Mouse (Mus musculus): Measurements from ENCODE around the gene Jup. TPM values are rescaled to one million over a fixed set of nuclear protein-coding genes. Genes with fewer than 3 reads are reported as not detected.

Gene Jup
- polyA plus RNA-seq (2011; ENCODE audit: insufficient read length, low read depth, missing spikeins): 61.1 and 82.2 TPM in 2 replicates

DNA sequence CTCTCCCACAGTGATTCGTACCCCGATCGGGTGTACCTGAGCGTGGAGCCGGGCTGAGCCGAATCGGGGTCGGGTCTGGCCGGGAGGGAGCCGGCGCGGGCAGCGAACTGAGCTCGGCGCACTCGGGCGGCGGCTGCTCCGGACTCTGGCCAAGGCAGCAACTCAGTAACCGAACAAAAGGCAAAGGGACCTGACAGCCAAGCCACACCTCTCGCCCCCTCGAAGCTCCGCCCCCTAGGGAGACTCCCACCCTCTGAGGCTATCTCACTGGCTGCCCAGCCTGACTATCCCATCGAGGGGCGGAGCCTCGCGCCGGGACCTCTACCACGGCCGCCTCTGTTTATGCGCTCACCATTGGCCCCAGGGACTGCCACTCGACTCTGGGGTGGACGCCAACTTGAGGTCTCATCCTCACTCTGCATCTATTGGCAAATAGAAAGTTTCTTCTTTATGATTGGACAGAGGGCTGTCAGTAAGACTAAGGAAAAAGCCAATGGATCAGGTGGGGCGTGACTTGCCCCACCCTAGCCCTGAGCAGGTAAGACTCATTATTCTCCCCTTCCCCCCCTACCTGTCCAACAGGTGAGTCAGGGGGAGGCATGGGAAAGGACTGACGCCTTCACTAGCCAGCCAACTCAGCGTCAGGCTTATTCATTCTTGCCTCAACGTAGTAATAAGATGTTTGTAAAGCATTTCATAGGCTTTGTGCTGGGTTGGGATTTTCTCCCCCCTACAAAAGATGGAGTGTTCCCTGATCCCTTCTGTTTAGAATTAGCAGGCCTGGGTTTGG is at the start of gene Jup:
Gene Jup (minus strand): TSS at position 164 of the 790 bp plus-strand sequence.
- peak within 1 kb of the TSS; percentile 60 for H3K27ac ChIP-seq (ENCODE audit: insufficient read depth, low read length)
- TF ChIP-seq POLR2A (IDR thresholded peaks at IDR 0.05; ENCODE audit: low read depth, low read length) (peak; percentile 97), CTCF (IDR thresholded peaks at IDR 0.05; ENCODE audit: borderline replicate concordance, insufficient read depth, low read length) (no peak)
- peak within 1 kb of the TSS; percentile 89 for H3K4me3 ChIP-seq (ENCODE audit: insufficient read depth, low read length)
- peaks cover 9% of the 10 kb centered on the region; the same call in 1 of the 2 replicates for H3K4me1 ChIP-seq (ENCODE audit: control insufficient read depth, insufficient read depth, low read length)

DNA sequence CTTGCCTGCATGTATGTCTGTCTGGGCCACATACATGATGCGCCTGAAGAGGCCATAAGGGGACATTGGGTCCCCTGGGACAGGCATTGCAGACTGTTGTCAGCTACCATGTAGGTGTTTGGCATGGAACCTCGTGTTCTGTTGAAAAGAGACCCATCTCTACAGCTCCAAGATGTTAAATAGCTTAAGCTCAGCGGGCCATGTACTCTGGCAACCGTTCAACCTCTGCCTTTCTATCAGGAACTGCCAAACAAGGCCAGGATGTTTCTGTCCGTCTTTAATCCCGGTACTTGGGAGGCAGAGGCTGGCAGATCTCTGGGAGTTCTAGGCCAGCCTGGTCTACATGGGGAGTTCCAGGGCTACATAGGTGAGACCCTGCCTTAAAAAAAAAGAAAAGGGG is 45.1 kb upstream of the Jup start:
- TF ChIP-seq CTCF (IDR thresholded peaks at IDR 0.05; ENCODE audit: borderline replicate concordance, insufficient read depth, low read length) (no peak), POLR2A (IDR thresholded peaks at IDR 0.05; ENCODE audit: low read depth, low read length) (no peak)
- H3K4me3 ChIP-seq (ENCODE audit: insufficient read depth, low read length): no peak overlapping the region
- no peak overlapping the region for H3K27ac ChIP-seq (ENCODE audit: insufficient read depth, low read length)
- peaks cover 5% of the 10 kb centered on the region; the same call in 1 of the 2 replicates for H3K4me1 ChIP-seq (ENCODE audit: control insufficient read depth, insufficient read depth, low read length)

DNA sequence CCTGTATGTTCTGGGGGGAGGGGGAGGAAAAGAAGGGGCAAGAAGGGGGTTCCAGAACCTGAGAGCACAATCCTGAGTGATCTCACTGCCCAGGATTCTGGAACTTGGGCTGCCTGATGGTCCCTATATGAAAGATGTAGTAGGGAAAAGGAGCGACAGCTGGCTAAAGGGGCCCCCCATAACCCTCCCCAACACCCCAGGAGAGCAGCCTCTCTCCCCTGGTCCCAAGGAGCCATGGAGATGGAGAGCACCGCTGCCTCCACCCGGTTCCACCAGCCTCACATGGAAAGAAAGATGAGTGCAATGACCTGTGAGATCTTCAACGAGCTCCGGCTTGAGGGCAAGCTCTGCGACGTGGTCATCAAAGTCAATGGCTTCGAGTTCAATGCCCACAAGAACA is 44.2 kb upstream of the Jup start, which contains the start of the genes Nt5c3b and Klhl10:
Gene Nt5c3b (minus strand): TSS at position 12 of the 400 bp plus-strand sequence.
Gene Klhl10 (plus strand): TSS at position 121 of the 400 bp plus-strand sequence.
- H3K27ac ChIP-seq (ENCODE audit: insufficient read depth, low read length): no peak within 1 kb of the TSS
- H3K4me1 ChIP-seq (ENCODE audit: control insufficient read depth, insufficient read depth, low read length): peaks cover 5% of the 10 kb centered on the region; the same call in 1 of the 2 replicates
- TF ChIP-seq CTCF (IDR thresholded peaks at IDR 0.05; ENCODE audit: borderline replicate concordance, insufficient read depth, low read length) (no peak), POLR2A (IDR thresholded peaks at IDR 0.05; ENCODE audit: low read depth, low read length) (no peak)
- H3K4me3 ChIP-seq (ENCODE audit: insufficient read depth, low read length): peak within 1 kb of the TSS; percentile 66

DNA sequence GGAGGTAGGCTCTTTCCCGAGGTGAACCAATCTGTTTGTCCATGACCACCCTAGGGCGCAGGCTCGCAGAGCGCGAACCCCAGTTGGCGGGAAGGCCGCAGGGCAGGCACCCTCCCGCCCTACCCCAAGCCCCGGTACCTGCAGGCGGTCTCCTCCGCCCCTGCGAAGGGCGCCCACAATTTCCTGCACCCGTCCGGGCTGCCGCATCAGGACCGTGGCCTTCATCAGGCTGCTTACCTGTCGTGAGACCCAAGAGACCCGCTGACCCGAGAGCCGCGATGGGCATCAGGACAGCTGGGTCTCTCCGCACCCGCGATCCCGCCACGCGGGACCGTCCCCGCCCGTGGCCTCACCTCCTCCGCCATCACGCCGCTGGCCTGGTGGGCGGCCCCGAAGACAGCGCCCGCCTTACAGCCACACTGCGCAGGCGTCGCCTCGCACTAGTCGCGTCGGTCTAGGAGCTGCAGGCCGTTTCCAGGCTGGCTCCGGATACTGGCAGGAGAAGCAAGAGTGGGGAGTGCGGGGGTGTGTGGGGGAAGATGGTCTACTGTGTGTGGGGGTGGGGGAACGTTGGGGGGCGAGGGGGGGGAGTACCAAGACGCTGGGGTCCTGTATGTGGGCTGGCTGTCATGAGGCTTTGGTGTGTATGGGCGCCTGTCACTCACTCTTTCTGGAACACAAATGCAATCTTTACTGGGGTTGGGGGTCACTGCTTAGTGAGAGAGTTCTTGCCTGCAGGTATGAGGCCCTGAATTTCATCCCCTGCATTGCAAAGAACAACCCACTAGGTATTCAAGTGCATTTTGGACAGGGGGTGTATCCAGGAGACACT is 43.3 kb upstream of the Jup start:
- Histone ChIP-seq H3K4me3 (ENCODE audit: insufficient read depth, low read length) (peak overlapping the region; percentile 66), H3K4me1 (ENCODE audit: control insufficient read depth, insufficient read depth, low read length) (peaks cover 5% of the 10 kb centered on the region; the same call in 1 of the 2 replicates), H3K27ac (ENCODE audit: insufficient read depth, low read length) (no peak overlapping the region)
- TF ChIP-seq POLR2A (IDR thresholded peaks at IDR 0.05; ENCODE audit: low read depth, low read length): peak; percentile 96
- no peak for TF ChIP-seq CTCF (IDR thresholded peaks at IDR 0.05; ENCODE audit: borderline replicate concordance, insufficient read depth, low read length)

DNA sequence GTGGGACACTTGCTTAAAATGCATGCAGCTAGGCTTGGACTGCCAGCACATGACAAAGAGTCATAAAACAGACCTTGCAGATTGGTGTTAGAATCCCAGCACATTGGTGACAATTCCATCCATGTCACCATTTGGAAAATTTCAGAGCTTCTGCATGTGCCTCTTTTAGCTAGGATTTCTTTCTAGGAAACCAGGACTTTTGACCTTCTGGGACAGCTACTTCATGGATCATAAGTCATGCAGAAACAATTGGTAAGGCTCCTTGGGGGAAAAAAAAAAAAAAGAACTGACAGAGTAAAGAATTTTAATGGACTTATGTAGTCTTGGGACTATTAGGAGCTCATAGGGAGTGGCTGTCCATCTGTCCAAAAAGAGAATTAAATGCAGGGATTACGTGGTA is 40.3 kb upstream of the Jup start:
- peaks cover 5% of the 10 kb centered on the region; the same call in 1 of the 2 replicates for H3K4me1 ChIP-seq (ENCODE audit: control insufficient read depth, insufficient read depth, low read length)
- H3K27ac ChIP-seq (ENCODE audit: insufficient read depth, low read length): no peak overlapping the region
- no peak overlapping the region for H3K4me3 ChIP-seq (ENCODE audit: insufficient read depth, low read length)
- TF ChIP-seq POLR2A (IDR thresholded peaks at IDR 0.05; ENCODE audit: low read depth, low read length) (no peak), CTCF (IDR thresholded peaks at IDR 0.05; ENCODE audit: borderline replicate concordance, insufficient read depth, low read length) (no peak)

DNA sequence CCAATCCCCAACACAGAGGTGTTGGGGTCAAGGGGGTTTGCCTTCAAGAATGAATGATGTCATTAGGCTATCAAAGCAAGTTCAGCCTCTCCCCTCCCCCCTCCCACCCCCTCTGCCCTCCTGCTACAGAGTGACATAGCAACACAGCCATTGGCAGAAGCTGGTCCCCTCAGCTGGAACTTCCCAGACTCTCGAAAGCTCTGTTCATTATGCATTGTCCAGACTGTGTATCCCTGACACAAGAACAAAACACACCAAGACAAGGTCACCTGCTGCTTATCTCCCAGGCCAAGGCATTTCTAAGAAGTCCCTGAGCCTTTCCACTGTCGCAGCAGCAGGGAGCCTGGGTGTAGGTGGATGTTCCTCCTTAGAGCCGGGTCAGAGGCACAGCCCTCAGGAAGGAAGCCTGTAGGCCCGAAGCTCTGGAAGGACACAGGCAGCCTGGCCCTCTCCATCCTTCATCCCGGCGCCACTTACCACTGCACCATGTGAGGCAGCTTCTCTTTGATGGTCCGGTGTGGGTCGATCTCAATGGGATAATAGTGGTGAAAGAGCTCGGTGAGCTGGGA is 38.2 kb upstream of the Jup start:
- no peak overlapping the region for H3K27ac ChIP-seq (ENCODE audit: insufficient read depth, low read length)
- H3K4me3 ChIP-seq (ENCODE audit: insufficient read depth, low read length): no peak overlapping the region
- H3K4me1 ChIP-seq (ENCODE audit: control insufficient read depth, insufficient read depth, low read length): peaks cover 5% of the 10 kb centered on the region; the same call in 1 of the 2 replicates
- TF ChIP-seq CTCF (IDR thresholded peaks at IDR 0.05; ENCODE audit: borderline replicate concordance, insufficient read depth, low read length) (no peak), POLR2A (IDR thresholded peaks at IDR 0.05; ENCODE audit: low read depth, low read length) (no peak)

DNA sequence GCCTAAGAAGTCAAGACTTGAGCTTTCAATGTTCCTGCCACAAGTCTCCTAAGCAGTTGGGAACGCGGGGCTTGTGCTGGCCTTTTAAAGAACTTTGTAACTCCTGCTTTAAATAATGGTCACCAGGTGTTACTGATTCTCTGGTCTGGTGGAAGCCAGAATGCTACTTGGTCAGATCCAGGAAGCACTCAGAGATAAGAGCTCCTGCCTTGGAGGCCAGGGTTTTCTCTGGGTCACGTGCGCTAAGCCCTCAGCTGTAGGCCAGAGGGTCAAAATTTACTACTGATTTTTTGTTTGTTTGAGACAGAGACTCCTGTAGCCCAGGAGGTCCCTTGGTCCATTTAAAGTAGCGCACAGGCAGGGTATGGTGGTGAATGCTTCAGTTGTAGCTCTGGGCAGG is 34.4 kb upstream of the Jup start:
- H3K27ac ChIP-seq (ENCODE audit: insufficient read depth, low read length): no peak overlapping the region

DNA sequence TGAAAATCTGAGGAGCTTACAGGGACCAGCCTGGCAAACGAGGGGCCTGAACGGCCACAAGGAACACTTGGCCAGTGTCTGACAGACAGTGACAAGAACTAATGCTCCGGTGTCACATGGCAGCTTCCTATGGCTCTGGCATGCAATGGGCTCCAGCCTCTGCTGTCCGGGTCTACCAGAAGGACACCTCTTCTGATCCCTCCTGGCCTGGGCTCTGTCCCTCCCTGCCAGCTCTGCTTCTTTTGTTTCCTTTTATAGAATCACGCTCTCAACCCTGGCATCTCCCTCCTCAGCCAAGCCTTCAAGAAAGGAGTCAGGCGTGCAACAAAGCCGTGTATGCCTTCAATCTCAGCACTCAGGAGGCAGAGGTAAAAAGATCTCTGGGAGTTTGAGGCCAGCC is 32.5 kb upstream of the Jup start:
- H3K27ac ChIP-seq (ENCODE audit: insufficient read depth, low read length): no peak overlapping the region
- no peak for TF ChIP-seq POLR2A (IDR thresholded peaks at IDR 0.05; ENCODE audit: low read depth, low read length)
- TF ChIP-seq CTCF (IDR thresholded peaks at IDR 0.05; ENCODE audit: borderline replicate concordance, insufficient read depth, low read length): no peak
- no peaks in the 10 kb centered on the region for H3K4me1 ChIP-seq (ENCODE audit: control insufficient read depth, insufficient read depth, low read length)
- H3K4me3 ChIP-seq (ENCODE audit: insufficient read depth, low read length): no peak overlapping the region

More for the DNA sequence above, 34.4 kb upstream of the Jup start:
- no peaks in the 10 kb centered on the region for H3K4me1 ChIP-seq (ENCODE audit: control insufficient read depth, insufficient read depth, low read length)
- H3K4me3 ChIP-seq (ENCODE audit: insufficient read depth, low read length): no peak overlapping the region
- no peak for TF ChIP-seq POLR2A (IDR thresholded peaks at IDR 0.05; ENCODE audit: low read depth, low read length)
- TF ChIP-seq CTCF (IDR thresholded peaks at IDR 0.05; ENCODE audit: borderline replicate concordance, insufficient read depth, low read length): no peak

DNA sequence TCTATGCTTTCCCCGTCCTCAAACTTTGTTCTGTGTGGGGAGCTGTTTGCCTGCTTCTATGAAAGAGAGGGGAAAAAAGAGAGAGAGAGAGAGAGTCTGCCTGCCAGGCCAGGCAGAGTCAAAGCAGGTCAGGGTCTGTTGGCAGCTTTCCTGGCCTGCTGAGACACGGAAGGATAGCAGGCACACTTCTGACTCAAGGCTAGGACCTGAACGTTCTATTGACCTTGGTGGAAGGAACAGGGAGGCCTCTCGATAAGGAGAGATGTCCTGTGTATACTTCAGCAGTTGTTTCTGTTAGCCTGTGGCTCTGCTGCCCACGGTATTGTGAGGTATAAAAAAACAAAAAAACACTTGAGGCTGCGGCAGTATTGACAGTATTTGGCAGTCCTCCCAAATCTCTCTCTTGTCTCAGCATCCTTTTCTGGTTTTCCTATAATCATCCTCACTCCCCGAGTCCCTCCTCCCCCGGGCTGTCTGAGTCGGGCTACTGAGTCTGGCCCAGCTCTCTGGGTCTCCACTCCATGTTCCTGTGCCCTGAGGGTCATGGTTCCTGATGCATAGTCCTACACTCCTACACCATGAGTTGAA is 31.1 kb upstream of the Jup start:
- TF ChIP-seq CTCF (IDR thresholded peaks at IDR 0.05; ENCODE audit: borderline replicate concordance, insufficient read depth, low read length) (no peak), POLR2A (IDR thresholded peaks at IDR 0.05; ENCODE audit: low read depth, low read length) (no peak)
- H3K27ac ChIP-seq (ENCODE audit: insufficient read depth, low read length): no peak overlapping the region
- H3K4me1 ChIP-seq (ENCODE audit: control insufficient read depth, insufficient read depth, low read length): no peaks in the 10 kb centered on the region
- no peak overlapping the region for H3K4me3 ChIP-seq (ENCODE audit: insufficient read depth, low read length)
